Mouse (Mus musculus): ENCODE measurements around the gene Ifitm1.

Gene Ifitm1

DNA sequence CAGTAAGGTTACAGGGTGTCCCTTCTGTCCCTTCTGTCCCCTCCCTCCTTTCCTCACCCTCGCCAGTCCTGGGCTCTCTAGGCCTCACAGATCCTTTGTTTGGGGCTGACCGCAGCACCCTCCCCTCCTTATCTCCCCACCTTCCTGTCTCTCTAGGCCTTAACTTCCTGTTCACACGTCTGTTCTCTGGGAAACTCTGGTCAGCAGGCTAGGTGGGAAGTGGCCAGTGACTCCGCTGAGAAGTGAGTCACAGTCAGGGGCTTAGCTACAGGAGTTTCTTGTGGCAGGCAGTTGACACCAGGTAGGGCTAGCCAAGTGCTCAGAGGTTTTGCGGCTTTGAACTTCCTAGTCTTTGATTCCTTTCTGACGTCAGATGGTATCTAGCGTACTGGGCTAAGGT is 20.0 kb upstream of the Ifitm1 start:
- in situ Hi-C loops (cut with MboI; ENCODE audit: low pct_unique_long_range_greater_than_20kb in 1 of 2, low sequenced_read_pairs in 2 of 2, unreplicated experiment in 1 of 2), result no loop called here

DNA sequence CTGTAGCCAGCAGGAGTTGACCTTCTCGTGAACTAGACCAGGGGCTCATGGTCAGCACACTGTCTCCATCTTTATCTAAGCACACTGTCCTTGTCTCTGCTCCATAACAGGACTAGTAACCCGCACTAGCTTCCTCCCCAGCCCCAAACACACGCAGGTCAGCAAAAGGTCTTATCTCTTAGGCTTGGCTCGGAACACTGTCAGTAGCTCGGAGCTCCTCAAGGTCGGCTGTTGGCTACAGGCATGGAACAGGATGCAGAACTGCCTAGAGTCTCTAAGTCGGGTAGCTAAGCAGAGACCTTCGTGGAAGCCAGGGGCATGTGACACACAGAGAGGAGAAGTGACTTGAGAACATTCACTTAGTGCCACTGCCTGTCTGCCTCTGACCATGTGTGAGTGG is 18.9 kb upstream of the Ifitm1 start:
- in situ Hi-C loops (cut with MboI; ENCODE audit: low pct_unique_long_range_greater_than_20kb in 1 of 2, low sequenced_read_pairs in 2 of 2, unreplicated experiment in 1 of 2), result no loop called here

DNA sequence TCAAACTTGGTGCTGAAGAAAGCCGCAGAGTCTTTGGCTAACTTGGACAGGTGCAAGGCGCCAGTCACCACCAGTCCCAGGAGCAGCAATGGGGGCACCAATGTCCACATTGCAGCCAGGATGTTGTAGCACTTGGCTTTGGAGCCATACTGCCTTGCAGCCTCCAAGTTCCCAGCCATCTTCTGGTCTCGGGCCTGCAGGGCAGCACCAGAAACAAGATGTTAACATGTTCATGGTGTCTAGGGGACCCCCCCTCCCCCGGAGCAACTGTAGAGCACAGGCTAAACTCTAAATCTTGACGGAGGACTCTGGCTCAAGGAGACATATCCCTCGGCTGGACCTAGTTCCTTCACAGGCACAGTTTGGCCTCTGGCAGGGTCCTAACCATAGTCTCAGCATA is 17.8 kb upstream of the Ifitm1 start:
- in situ Hi-C loops (cut with MboI; ENCODE audit: low pct_unique_long_range_greater_than_20kb in 1 of 2, low sequenced_read_pairs in 2 of 2, unreplicated experiment in 1 of 2), result no loop called here

DNA sequence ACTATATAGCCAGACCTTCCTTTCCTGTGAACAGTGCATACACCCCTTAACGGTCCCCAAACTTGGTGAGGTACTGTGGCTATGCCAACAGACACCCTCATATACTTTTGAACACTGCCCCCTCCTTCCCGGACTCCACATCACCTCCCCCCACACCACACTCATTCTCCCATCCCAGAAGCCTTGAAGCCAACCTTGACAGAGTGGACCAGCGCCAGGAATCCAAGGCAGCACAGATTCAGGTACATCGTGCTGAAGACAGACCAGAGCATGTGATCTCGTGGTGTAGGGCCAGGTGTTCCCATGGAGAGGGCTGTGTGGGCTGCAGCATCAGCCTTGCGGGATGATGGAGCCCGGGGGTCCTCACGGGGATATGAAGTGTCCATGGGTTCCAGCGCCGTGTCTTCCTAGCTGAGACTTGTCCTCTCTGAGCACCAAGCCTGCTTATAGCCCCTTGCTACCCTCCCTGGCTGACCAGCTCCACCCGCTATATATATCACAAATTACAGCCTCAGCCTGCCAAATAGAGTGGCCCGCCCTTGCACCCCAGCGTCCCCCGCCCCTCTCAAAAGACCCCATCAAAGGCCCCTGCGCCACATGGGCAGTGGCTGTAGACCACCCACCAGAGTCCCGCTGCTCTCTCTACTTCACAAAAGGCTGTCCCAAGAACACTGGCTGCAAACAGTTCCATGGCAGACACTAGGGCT is 17.0 kb upstream of the Ifitm1 start, which contains the start of gene Ifitm5:
Ifitm5 (minus strand) TSS at position 468 of the 707 bp plus-strand sequence.
- in situ Hi-C loops (cut with MboI; ENCODE audit: low pct_unique_long_range_greater_than_20kb in 1 of 2, low sequenced_read_pairs in 2 of 2, unreplicated experiment in 1 of 2), result no loop called here

DNA sequence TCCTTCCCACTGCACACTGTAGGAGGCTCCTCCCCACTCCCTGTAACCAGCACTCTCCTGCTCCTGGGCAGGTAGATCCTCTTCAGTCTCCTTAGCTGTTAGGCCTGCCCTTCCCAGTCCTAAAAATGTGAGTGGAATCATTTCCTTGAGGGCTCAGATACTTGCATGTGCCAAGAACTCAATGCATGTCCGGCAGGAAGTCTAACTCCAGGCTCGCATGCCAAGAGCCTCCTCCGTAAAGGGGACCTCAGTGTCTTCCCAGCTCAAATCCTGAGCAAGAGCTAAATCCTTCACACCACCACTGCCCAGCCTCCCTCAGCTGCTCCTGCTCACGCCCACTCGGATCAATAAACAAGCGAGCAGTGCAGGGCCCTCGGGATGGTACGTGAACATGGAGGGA is 16.0 kb upstream of the Ifitm1 start:
- in situ Hi-C loops (cut with MboI; ENCODE audit: low pct_unique_long_range_greater_than_20kb in 1 of 2, low sequenced_read_pairs in 2 of 2, unreplicated experiment in 1 of 2), result no loop called here

DNA sequence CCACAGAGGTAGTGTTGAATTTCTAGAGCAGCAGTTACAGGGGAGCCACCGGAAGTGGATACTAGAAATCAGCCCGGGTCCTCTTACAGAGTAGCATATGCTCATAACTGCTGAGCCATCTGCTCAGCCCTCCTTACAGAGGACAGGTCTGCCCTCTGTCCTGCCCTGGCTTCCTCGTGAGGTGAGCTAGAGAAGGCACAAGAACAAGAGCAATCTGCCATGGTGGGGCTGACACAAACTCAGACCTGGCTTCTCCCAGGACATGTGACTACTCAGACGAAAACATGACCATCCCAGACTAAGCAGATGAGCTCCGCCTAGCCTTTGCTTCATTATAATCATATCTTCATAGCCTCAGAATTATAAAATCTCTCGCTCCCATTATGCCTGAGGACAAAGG is 15.3 kb upstream of the Ifitm1 start:
- in situ Hi-C loops (cut with MboI; ENCODE audit: low pct_unique_long_range_greater_than_20kb in 1 of 2, low sequenced_read_pairs in 2 of 2, unreplicated experiment in 1 of 2), result no loop called here

DNA sequence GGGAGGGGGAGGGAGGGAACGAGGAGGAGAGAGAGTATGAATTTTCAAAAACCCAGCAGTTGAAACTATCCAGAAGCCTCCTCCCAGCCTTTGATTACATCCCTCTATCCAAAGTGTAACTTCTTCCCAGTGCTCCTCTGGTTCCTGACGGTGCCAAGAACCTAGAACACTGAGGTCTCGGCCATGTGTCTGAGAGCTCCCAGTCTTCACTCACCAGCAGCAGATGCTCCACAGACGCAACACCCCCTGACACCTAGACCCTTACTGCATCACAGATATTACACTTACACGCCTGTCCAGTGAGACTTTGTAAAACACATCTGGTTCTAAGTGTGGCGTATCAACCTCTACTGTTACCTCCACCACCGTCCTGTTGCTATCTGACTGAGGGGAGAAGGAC is 14.6 kb upstream of the Ifitm1 start:
- in situ Hi-C loops (cut with MboI; ENCODE audit: low pct_unique_long_range_greater_than_20kb in 1 of 2, low sequenced_read_pairs in 2 of 2, unreplicated experiment in 1 of 2), result no loop called here

DNA sequence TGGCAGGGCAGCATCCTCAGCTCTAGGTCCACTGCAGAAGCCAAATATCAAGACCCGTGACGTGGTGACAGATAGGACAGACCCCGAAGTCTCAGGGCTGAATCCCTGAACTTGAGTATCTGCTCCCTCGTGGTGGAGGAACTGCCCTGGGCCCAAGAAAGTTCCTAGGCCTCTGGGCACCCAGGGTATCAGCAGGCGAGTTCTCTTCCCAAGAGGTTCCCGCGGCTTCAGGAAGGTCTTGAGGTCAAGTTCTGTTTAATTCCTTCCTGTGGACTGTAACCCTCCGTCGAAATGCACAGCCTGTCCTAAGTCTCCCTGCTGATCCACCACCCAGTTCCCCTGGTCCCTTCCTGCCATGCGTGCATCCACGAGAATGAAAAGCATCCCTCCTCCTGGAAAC is 13.9 kb upstream of the Ifitm1 start:
- in situ Hi-C loops (cut with MboI; ENCODE audit: low pct_unique_long_range_greater_than_20kb in 1 of 2, low sequenced_read_pairs in 2 of 2, unreplicated experiment in 1 of 2), result no loop called here

DNA sequence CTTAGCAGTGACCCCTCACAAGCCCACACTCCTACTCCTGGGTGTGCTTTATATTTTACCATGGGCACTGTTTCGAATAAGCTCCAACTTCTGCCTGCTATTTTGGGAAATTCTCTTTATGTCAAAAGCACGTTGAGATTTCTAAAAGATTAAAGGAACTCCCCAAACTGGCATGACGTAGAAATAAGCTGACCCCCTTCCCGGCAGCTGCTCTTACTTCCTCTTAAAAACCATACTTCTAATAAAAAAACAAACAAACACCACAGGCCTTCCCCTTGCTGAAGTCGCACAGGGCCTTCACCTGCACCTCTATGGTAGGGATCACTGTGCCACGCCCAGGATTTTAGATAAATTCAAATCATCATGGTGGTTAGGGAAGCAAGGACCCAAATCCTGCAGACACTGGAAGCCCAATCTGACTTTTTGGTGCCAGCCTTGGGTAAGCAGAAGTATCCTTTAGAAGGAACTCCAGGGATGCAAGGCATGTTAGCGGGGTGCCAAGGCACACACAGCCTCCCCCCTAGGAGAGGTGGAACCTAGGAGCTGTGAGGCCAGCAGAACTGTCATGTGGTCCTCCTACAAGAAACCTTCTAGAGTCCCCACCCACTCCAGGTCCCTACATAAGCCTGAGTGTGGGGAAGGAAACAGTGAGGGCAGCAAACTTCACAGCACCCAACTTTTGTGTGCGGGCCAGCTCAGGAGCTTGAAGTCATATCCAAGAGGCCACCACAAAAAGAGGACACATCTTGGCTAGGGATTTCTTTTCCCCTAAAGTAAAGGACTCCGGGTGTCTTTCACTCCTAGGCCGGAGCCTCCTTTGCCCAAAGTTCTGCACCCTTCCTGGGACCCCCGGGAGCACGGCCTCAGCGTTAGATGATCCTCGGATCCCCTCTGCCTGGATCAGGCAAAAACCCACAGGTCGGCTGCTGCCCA is 13.0 kb upstream of the Ifitm1 start:
- in situ Hi-C loops (cut with MboI; ENCODE audit: low pct_unique_long_range_greater_than_20kb in 1 of 2, low sequenced_read_pairs in 2 of 2, unreplicated experiment in 1 of 2), result no loop called here

DNA sequence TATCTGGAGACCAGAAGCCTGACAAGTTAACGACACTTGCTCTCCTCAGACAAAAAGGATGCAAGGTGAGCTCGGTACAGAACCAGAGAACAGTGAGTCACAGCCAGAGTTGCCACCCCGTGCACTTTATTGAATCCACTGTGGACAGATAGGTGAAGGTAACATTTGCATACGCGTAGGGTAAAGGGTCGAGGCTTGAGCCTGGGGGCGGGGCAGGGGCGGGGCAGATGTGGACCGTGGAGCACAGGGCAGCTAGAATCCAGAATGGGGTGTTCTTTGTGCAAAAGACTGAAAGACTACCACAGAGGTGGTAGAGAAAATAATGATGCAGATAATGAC is 12.3 kb upstream of the Ifitm1 start:
- in situ Hi-C loops (cut with MboI; ENCODE audit: low pct_unique_long_range_greater_than_20kb in 1 of 2, low sequenced_read_pairs in 2 of 2, unreplicated experiment in 1 of 2), result loop anchor here (5.0 kb wide), 1 partner anchor 98 kb away; no protein-coding TSS in a partner anchor

DNA sequence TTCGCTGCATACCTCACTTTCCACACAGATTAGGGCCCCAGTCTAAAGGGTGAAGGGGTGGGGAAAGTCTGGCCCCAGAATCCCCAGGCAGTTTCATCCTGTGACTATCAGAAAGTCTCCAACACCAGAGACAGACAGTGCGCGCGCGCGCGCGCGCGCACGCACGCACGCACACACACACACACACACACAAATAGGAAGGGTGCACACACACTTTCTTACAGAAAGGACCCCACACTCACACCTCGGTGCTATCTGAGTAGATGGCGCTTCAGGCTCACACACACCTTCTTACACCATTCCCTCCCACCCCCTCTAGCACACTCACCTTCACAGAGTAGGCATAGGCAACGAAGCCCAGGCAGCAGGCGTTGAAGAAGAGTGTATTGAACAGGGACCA is 11.7 kb upstream of the Ifitm1 start:
- in situ Hi-C loops (cut with MboI; ENCODE audit: low pct_unique_long_range_greater_than_20kb in 1 of 2, low sequenced_read_pairs in 2 of 2, unreplicated experiment in 1 of 2), result loop anchor here (5.0 kb wide), 1 partner anchor 97 kb away; no protein-coding TSS in a partner anchor

DNA sequence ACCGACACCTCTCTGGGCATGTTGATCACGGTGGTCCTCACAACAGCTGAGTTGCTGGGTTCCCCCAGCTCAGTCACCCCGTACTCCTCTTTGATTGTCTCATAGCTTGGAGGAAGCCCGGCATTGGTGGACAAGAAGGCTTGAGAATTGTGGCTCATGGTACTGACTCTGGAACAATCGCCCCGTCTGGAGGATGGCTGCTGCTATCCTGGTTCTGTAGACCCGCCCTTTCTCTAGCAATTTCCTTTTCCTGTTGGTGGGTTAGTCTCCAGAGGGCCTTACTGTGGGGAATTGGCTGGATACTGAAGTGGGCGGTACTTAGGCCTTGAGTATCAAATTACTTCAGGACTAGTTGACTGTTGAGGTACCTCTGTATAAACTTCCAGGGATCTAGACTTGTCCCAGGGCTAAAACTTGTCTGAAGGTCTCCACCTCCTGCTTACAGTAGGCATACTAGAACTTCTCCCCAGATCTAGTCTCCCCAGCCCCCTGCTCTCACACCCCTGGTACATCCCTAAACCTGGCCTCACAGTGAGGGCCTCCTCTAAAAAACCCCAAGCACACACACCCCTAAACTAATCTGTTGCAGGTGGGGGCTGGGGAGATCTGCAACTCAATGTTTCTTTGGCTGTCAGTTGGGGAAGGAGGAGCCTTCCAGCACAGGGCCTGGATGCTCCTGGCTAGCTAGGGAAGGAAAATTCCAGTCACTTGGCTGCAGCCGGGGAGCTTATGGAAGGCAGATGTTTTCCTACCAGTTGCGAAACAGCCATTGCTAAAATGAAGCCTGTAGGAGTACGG is 11.1 kb upstream of the Ifitm1 start, which contains the start of the genes Gm45717 and Ifitm2:
Gm45717 (minus strand) TSS at position 180 of the 798 bp plus-strand sequence.
Ifitm2 (minus strand) TSS at position 230 of the 798 bp plus-strand sequence.
- in situ Hi-C loops (cut with MboI; ENCODE audit: low pct_unique_long_range_greater_than_20kb in 1 of 2, low sequenced_read_pairs in 2 of 2, unreplicated experiment in 1 of 2), result loop anchor here (5.0 kb wide), 1 partner anchor 96 kb away; no protein-coding TSS in a partner anchor

DNA sequence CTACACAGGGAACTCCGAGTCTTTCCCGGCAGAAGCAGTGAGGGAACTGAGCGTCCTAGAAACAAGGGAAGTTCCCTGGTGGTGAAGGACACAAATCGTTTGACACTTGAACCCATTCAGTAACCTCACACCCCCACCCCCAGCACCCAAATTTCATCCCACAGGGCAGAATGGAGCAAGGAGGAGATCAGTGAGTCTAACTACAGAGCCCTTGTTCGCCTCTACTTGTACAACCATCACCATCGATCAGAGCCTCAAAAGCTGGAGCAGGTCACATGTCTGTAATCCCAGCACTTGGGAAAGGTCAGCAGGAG is 10.5 kb upstream of the Ifitm1 start:
- in situ Hi-C loops (cut with MboI; ENCODE audit: low pct_unique_long_range_greater_than_20kb in 1 of 2, low sequenced_read_pairs in 2 of 2, unreplicated experiment in 1 of 2), result loop anchor here (5.0 kb wide), 1 partner anchor 96 kb away; no protein-coding TSS in a partner anchor

DNA sequence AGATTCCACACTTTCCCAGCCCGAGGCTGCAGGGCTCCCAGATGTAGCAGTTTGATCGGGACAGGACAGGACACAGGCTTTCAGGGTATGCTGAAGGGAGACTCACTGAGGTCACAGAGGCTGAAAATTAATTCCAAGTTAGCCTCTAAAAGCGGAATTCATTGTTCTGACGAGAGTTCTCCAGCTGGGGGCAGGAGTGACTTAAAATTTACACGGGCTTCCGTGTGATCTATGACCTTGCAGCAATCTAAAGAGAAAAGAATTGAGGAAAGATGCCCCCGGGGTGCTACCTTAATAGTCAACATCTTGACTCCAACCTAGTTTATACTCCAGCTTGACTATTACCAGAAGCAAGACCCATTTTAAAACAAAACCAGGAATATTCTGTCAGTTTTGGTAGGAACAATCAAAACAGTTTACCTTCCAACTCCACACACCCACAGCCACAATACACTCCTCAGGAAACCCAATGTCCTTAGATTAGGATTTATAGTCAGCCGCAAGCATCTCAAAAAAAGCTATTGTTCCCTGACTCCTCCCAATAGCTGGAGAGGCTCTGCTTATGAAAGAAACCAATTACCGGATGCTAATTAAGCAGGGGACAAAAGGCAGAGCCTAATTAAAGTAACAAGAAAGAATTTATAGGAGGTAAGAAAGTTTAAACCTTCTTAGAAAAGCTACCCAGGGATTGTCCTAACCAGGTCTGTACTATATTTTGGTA is 7.7 kb upstream of the Ifitm1 start:
- in situ Hi-C loops (cut with MboI; ENCODE audit: low pct_unique_long_range_greater_than_20kb in 1 of 2, low sequenced_read_pairs in 2 of 2, unreplicated experiment in 1 of 2), result loop anchor here (5.0 kb wide), 1 partner anchor 93 kb away; no protein-coding TSS in a partner anchor

DNA sequence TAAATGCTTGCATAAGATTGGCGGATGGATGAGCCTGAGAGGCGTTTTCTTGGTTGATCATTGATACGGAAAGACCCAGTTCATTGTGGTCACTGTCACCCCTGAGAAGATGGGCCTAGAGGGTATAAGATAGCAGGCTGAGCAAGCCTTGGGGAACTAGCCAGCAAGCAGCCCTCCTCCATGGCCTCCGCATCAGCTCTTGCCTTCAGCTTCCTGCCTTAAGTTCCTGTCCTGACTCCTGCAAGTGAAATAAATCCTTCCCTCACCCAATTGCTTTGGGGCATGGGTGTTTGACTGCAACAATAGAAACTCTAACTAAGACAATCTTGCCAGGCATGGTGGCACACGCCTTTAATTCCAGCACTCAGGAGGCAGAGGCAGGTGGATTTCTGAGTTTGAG is 7.0 kb upstream of the Ifitm1 start:
- in situ Hi-C loops (cut with MboI; ENCODE audit: low pct_unique_long_range_greater_than_20kb in 1 of 2, low sequenced_read_pairs in 2 of 2, unreplicated experiment in 1 of 2), result no loop called here

DNA sequence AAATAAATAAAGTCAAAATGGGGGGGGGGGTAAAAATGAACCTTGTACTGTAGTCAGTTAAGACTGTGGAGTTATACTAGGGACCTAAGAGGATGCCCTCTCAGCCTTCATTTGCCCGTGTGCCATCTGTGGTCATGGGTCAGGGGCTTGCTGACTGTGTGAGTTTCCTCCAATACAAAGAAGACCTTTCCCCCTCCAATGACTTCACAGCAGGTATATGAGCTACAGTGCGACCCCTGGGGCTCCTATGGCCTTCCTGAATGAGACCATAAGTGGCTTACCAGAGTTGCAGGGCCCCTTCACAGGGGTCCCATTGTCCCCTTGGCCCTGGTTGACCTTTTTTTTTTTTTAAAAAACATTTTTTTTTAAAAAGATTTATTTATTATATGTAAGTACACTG is 5.6 kb upstream of the Ifitm1 start:
- in situ Hi-C loops (cut with MboI; ENCODE audit: low pct_unique_long_range_greater_than_20kb in 1 of 2, low sequenced_read_pairs in 2 of 2, unreplicated experiment in 1 of 2), result no loop called here

DNA sequence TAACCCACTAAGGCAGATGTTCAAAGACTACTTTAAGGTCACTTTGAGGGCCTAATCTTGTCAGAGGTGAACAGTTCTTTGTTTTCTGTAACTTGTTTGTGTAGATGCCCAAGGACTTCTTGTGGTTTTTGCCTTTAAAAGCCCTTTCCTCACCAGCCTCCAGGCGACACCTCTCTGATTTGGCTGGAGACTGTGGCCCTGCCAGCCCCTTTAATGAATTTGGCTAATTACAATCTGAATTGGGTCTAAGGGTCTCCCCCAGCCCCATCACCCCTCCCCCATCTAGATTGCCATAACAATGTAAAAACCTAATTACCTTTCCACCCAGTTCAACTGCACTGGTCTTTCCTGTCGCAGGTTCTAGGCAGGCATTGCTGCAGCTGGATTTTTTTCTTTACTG is 4.3 kb upstream of the Ifitm1 start:
- in situ Hi-C loops (cut with MboI; ENCODE audit: low pct_unique_long_range_greater_than_20kb in 1 of 2, low sequenced_read_pairs in 2 of 2, unreplicated experiment in 1 of 2), result no loop called here

DNA sequence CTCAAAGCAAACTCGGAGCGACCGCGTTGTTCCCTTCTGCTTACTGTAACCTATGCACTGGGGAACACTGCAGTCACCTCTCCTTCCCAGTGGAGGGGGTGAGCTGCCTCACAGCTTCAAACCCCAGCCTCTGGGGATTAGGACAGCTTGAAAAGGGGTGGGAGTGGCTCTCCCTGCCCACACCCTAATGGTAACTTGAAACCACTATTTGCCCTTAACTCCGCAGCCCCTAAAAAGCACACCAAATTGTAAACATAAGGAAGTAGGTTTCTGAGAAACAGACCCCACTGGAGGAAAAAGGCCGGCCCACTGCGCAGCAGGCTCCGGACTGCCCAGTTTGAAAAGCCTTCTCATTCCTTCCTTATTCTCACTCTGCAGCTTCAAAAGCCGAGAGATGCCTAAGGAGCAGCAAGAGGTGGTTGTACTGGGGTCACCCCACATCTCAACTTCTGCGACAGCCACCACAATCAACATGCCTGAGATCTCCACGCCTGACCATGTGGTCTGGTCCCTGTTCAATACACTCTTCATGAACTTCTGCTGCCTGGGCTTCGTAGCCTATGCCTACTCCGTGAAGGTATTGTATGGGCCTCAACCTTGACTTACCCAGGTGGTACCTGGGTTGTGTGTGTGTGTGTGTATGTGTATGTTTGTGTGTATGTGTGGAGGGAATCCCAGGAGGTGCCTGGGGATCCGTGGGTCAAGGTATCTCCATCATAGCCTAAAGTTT is 1.0 kb downstream of the Ifitm1 start:
- in situ Hi-C loops (cut with MboI; ENCODE audit: low pct_unique_long_range_greater_than_20kb in 1 of 2, low sequenced_read_pairs in 2 of 2, unreplicated experiment in 1 of 2), result no loop called here
